Mouse (Mus musculus): ENCODE results near the gene Tnnc1.

Tnnc1 gene

DNA sequence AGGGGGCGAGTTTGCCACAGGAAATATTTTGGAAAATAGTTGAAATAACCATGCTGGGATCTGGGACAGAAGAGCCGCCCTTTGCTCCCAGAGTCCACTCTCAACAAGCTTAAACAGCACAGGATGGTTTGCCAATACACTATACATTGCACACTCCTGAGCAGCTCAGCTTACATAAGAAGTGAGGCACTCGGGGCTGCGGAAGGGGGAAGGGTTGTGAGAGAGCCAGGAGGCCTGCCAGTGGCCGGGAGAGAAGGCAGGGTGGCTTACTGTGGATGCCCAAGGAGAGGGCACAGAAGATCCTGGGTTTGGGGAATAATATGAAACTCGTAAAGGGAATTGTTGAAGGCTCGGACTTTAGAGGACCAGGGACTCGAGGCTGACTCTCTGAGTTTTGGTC lies 5.8 kb downstream of the Tnnc1 start:
- DNase-seq (ENCODE audit: low spot score): no peak

DNA sequence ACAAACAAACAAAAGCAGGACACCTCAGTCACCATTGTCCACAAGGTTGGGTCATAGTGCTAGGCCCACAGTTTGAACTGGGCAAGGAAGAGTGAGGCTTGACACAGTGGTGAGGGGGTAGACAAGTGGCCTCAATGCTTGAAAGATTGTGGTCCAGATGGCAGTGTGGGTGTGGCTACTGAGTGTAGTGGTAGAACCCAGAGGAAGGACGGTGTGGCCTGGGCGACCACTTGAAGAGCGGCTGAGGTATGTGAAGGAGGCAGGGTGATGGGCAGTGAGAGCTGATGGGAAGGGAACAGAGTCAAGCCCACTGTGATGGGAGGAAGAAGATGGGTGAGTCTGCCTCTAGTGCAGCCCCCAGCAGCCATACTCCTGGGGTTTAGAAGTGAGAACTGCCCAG lies 6.6 kb downstream of the Tnnc1 start:
- DNase-seq (ENCODE audit: low spot score): no peak

DNA sequence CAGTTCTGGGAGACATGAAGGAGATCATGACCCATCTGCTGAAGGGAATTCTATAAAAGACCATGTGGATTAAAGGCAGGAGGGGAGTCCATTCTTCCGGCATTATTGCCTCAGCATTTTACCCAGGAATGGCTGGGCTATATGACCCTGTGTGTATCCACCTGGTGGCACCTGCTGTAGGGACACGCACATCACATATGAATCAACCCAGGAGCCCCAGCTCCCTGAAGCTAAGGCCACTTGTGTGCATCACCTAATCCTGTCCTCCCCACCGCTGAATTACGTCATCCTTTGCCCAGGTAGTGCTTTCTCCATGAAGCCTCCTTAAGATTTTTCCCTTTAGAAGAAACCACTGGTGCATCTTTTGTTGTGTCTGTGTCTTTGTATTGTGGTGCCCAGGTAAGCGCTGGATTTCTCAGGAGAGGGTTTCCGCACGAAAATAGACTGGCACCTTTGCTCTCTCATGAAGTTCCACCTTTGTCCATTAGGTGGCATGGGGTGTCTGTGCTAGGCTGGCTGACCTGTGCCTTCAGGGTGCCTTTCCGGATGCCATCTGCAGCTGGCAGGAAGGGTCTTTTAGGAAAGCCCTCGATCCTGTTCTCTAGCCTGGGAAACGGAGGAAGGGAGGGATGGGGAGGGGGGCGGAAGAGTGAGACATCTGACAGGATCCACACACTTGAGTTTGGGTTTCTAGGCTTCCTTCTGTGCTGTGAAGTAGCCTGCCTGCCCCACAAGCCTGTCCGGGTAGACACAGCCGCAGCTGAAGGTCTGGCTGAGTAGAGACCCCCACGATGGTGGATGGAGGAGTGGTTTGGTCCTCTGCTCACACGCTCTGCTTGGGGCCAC lies 7.3 kb downstream of the Tnnc1 start:
- DNase-seq (ENCODE audit: low spot score): peak; percentile 58

DNA sequence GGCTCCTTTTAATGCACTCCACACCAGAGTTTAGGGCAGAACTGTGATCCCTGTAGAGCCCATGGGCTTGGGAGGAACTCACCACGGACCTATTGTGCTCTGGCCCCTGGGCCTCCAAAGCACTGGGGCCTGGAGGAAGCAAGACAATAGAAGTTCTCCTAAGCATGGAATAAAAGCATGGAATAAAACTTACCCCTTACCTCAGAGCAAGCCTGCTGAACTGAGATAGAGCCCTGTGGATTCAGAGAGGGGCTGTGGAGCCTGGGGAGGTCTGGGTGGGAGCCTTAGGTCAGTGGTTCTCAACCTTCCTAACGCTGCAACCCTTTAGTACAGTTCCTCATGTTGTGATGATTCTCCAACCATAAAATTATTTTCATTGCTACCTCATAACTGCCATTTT lies 8.7 kb downstream of the Tnnc1 start, which contains the start of gene Nisch:
Gene Nisch (minus strand): TSS at position 101 of the 400 bp plus-strand sequence.
- no peak for DNase-seq (ENCODE audit: low spot score)

GRCm38 (mm10) chr14:31217666-31218065 lies 9.6 kb downstream of the Tnnc1 start, which contains the start of gene Sema3g:
Gene Sema3g (plus strand): TSS chr14:31217860.
- peak; percentile 50 for DNase-seq (ENCODE audit: low spot score)

- DNase-seq (ENCODE audit: low spot score): peak; percentile 31
These were observed 18.9 kb downstream of the Tnnc1 start for GRCm38 (mm10) chr14:31226978-31227377.

GRCm38 (mm10) chr14:31228234-31228633 lies 20.1 kb downstream of the Tnnc1 start:
- DNase-seq (ENCODE audit: low spot score): no peak

- DNase-seq (ENCODE audit: low spot score): no peak
These were observed 22.3 kb downstream of the Tnnc1 start for GRCm38 (mm10) chr14:31230442-31230841.

DNA sequence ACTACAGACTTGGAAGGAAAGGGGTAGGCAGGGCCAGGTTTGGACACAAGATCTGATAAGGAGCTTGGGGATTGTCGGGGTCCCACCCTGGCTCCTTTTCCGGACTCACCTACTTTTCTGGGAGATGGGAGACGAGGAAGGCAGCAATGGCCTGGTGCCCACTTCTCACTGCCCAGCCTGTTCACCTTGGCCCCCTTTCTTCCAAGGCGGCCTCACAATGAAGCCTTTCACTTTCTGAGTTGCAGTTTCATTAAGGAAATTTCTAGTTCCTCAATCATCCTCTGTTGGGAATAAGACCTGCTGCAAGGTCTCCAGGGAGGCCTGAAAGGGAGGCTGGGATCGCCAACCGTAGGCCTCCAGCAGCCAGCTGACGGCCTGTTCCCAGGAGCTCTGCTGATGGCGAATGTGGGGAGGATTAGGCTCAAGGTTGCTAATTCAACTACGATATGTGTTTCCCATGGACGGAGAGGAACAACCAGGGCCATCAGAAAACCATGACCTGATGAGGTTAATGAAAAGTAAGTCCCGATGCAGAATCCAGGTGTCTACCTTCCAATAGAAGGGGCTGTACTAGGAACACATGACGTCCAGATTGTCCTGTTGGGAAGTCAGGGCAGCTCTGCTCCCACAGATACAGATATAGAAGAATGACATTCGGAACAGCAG lies 24.4 kb downstream of the Tnnc1 start:
- DNase-seq (ENCODE audit: low spot score): no peak

DNA sequence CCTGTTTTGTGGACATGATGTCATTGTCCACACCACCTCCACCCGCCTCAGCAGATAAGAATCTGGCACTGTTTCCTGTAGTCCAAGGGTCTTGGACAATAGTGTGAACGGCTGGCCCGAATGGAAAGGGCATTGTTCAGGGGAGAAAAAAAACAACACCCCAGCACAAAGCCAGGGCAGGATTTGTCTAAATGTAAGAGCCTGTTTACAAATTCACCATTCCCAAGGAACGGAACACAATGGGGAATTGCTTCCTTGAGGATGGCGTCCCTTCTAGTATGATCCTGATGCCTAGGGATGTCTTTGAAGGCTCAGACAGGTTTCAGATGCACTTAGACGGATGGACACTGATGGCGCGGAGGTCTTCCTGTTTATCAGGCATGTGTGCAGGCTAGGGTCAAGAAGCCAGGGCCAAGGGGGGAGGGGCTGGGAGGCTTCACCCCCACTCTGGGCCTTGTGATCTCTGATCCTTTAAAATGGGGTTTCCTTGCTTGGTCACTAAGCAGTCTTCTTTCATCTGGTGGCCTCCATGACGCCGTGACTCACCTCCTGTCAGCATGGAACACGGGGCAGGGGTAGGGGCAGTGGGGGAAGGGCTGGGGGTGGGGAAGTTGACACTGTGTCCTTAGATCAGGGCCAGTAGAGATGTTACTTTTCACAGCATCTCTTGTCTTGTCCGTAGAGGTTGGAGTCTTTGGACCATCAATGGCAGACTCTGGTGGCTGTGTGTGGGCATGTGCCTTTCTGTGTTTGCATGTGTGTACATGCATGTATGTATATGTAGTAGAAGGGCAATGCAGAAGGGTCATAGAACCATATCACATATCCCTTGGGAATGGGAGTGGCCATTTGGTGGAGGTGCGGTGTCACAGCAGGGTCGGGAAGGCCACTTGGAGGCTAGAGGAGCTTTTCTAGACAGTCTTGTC lies 25.2 kb downstream of the Tnnc1 start:
- no peak for DNase-seq (ENCODE audit: low spot score)

GRCm38 (mm10) chr14:31233996-31234591 lies 26.0 kb downstream of the Tnnc1 start:
- DNase-seq (ENCODE audit: low spot score): peak; percentile 78

GRCm38 (mm10) chr14:31237101-31237882 lies 29.2 kb downstream of the Tnnc1 start:
- DNase-seq (ENCODE audit: low spot score): no peak

- no peak for DNase-seq (ENCODE audit: low spot score)
These were observed 32.4 kb downstream of the Tnnc1 start for GRCm38 (mm10) chr14:31240528-31240927.

GRCm38 (mm10) chr14:31244777-31245176 lies 36.7 kb downstream of the Tnnc1 start:
- no peak for DNase-seq (ENCODE audit: low spot score)

GRCm38 (mm10) chr14:31245946-31246345 lies 37.8 kb downstream of the Tnnc1 start:
- no peak for DNase-seq (ENCODE audit: low spot score)

DNA sequence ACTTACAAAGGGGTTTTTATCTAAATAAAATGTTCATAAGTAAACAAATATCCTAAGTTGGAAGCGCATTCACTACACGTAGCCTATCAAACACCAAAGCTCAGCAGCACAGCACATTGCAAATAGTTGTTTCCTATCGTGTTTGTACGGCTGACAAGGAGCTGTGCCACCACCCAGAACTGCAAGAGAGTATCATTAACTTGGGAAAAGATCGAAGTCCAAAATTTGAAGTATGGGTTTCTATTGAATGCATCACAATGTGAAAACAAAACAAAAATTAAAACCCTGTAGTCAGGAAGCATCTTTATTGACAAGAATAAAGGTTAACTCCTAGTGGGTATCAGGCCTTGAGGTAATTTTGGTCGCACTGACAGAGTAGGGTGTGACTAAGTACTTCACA lies 40.3 kb downstream of the Tnnc1 start:
- DNase-seq (ENCODE audit: low spot score): no peak

DNA sequence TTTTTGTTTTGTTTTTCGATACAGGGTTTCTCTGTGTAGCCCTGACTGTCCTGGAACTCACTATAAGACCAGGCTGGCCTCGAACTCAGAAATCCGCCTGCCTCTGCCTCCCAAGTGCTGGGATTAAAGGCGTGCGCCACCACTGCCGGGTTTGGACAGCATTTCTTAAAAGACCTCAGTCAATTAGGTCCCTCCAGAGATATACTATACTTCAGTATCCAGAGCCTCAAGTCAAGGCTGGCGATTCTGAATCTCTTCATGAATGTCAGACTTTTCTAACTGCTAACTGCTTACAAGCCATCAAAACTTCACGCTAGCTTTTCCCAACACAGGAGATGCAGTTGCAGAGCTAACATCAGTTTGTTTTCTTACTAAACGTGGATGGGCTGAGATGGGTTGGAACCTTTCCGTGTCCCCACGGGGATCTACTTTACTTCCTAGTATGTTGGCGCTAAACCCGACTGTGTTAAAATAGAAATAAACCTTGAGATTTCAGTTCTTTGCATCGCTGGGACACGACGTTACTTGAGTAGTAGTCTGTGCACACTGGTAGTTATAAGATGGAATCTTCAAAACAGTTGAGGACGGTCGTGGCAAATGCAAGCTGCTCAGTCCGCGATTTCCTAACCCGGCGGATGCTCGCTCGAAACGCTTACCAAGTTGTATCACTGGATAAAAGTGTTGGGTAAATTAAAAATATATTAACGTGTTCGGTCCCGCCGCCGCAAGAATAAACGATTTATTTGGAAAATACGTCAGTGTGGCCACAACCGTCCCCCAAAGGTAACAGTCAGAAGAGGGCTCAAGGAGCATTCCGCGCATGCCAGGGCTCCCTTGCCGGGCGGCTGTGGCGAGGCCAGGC lies 42.3 kb downstream of the Tnnc1 start:
- DNase-seq (ENCODE audit: low spot score): no peak

DNA sequence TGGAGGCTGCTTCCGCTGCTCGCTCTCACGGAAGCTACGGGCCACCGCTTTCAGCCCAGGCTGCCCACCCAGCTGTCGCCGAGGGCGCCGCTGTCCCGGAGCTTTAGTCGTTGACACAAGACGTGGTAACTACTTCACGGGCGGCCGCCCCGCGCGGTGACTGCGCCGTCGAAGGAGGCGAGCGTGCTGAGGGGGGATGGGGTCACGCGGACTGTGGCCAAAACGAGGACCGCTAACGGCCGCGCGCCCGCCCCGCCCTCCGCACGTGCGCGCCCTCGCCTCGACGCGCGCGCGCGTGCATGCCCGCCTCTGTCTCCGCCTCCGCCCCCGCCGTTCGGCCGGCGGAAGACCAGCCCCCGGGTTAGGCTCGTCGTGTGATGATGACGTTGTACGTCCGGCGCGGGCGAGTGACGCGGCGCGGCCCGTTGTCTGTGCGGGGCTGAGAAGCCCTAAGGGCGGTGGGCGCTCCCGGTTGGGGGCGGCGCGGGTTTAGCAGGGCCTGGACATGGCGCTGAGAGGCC lies 43.0 kb downstream of the Tnnc1 start, which contains the start of the genes Phf7 and Bap1:
Gene Phf7 (minus strand): TSS at position 234 of the 521 bp plus-strand sequence.
Gene Bap1 (plus strand): TSS at position 367 of the 521 bp plus-strand sequence.
- peak; percentile 98 for DNase-seq (ENCODE audit: low spot score)

DNA sequence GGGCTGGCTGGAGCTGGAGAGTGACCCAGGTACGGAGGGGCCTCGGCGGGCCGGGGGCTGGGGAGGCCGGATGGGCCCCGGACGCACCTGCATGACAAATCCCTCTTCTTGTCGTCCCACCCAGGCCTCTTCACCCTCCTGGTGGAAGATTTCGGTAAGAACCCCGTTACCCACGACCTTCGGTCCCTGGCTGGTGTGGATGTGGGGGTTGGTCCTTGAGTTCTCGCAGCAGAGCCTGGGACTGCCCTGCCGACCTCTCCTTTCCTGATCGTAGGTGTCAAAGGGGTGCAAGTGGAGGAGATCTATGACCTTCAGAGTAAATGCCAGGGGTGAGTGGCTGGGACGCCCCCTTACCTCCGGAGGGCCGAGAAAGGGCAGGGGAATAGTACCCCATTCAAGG lies 43.5 kb downstream of the Tnnc1 start:
- DNase-seq (ENCODE audit: low spot score): no peak

DNA sequence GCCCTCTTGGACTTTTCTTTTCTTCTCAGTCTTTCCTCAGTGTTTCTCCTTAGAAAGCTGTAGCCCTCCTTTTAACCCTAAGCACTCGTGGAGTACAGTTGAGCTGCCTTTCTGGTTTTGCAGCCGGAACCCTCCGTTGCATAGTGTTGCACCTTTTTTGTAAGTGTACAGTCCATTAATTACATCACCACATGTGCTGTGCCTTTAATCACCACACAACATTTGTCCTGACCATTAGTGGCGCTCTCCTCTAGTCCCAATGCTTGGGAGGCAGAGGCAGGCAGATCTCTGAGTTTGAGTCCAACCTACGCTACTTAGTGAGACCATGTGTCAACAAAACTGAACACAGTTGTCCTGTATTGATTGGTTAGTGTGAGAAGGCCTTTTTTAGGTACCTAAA lies 44.0 kb downstream of the Tnnc1 start:
- no peak for DNase-seq (ENCODE audit: low spot score)
